Mouse (Mus musculus): ENCODE results near the gene Alox12b.
A peak's percentile ranks its signal among the peaks of the same experiment; 100 is the strongest.

Gene Alox12b

GRCm38 (mm10) chr11:69156800-69157199 lies at the start of gene Alox12b:
Gene Alox12b, plus strand, starts transcription at chr11:69156989.
- no peak for DNase-seq (ENCODE audit: low read depth, low spot score)

DNA sequence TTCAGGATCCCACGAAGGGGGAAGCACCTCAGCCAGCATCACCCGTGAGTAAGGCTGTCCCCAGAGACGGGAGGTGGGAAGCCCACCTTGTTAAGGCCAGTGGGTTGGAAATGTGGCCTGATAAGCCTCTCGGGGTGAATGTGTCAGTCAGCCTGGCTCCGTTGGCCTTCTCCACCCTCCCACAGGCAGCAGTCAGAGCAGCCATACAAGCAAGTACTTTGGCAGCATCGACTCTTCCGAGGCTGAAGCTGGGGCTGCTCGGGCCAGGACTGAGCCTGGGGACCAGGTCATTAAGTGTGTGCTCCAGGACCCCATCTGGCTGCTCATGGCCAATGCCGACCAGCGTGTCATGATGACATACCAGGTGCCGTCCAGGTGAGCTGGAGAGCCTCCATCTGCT lies 49.1 kb upstream of the Alox12b start:
- DNase-seq (ENCODE audit: low read depth, low spot score), result no peak

DNA sequence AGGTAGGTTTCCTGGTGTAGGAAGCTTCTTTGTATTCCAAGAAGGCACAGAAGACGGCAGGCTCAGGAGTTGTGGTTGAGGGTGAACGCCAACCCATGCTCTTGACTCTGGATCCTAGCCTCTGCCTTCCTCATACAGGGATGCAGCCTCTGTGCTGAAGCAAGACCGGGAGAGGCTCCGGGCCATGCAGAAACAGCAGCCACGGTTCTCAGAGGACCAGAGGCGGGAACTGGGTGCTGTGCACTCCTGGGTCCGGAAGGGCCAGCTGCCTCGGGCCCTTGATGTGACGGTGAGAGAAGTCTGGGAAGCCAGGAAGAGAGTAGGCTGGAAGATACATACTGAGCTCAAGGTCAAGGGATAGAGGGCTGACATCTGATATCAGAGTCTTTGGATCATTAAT lies 48.6 kb upstream of the Alox12b start:
- no peak for DNase-seq (ENCODE audit: low read depth, low spot score)

GRCm38 (mm10) chr11:69109032-69109900 lies 47.5 kb upstream of the Alox12b start:
- no peak for DNase-seq (ENCODE audit: low read depth, low spot score)

- peak; percentile 83 for DNase-seq (ENCODE audit: low read depth, low spot score)
Measured at GRCm38 (mm10) chr11:69110319-69111046, 46.3 kb upstream of the Alox12b start.

DNA sequence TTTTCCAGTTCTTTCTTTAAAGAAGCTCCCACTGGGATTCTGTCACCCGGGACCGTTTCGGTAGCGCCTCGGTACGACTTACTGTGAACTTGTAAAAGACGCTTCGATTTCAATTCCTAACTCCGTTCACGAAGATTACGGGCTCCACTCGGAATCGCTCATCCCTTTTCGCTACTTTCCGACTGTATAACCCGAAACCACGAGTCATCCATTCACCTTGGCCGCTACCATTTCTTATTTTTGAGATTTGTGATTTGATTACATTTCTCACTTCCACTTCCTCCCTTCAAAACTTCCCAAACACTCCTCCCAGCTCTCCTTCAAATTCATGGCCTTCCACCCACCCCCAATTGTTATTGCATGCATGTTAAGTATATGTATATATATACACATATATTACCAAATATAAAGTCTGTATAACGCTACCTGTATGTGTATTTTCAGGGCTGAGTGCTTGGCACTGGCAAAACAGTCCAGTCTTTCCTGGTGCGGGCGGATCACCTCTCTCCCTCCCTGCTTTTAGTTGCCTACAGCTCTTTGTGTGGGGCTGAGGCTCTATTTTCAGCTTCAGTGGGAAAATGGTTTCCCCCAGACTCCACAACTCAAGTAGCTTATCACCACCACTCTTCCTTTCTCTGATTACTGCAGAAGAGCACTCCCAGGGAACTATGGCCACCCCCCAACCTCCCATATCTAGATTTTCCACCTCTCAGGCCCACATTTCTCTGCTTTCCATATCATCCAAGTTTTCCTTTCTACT lies 45.6 kb upstream of the Alox12b start:
- DNase-seq (ENCODE audit: low read depth, low spot score), result no peak

- no peak for DNase-seq (ENCODE audit: low read depth, low spot score)
Measured at GRCm38 (mm10) chr11:69111865-69112264, 44.9 kb upstream of the Alox12b start.

GRCm38 (mm10) chr11:69114018-69114417 lies 42.8 kb upstream of the Alox12b start:
- DNase-seq (ENCODE audit: low read depth, low spot score), result peak; percentile 51

DNA sequence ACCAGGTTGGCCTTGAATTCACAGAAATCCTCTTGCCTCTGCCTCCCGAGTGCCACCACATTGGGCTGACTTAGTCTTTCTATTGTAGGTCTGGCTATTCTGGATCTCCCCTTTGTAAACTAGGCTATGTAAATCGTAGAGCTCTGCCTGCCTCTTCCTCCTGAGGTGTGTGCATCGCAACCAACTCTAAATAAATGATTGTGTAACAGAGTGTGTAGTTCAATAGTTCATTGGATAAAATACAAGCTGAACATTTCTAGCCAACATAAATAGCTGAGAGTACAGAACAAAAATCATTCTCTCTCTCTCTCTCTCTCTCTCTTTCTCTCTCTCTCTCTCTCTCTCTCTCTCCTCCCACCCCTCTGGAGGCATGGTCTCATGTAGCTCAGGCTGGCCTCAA lies 42.2 kb upstream of the Alox12b start:
- DNase-seq (ENCODE audit: low read depth, low spot score), result no peak

GRCm38 (mm10) chr11:69116843-69117242 lies 39.9 kb upstream of the Alox12b start:
- DNase-seq (ENCODE audit: low read depth, low spot score), result no peak

DNA sequence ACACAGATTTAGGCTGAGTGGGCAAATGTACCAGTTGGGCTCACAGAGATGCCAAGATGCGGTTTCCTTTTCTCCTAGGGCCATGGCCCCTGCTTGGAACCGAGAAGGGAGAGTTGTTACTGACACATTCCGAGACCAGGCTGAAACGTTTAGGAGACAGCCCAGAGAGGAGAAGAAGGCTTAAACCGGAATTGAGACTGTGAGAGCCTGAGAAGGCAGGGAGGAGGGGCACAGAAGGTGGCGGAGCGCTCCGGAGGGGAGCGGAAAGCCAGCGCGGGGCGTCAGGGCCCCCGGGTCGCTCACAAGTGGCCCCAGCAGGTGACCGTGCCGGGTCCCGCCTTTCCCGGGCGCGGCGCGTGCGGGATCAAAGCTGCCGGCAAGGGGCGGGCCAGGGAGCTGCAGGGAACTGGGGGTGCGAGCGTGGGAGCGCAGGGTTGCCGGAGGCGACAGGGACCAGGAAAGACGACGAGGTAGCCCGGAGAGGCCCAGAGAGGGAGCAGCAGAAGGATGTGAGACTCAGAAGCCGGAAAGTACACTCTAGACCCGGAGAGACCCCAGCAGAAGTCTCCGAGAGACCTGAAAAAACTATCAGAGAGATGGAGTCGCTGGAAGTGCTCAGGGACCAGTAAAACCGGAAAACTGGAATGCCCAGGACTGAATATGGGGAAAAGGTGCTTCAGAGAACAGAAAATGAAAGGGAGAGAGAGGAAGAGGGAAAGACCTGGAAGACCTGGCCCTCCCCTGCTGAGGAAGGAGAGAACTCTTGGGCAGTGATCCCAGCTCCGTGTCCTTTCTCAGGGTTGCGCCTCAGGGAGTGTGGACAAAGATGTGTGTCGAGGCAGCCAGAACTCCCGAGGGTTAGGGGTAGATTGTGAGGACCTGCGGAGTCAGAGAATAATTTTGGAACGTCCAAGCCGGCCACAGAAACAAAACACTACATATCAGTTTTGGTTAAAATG lies 38.8 kb upstream of the Alox12b start:
- peak; percentile 74 for DNase-seq (ENCODE audit: low read depth, low spot score)

GRCm38 (mm10) chr11:69118765-69119164 lies 38.0 kb upstream of the Alox12b start:
- DNase-seq (ENCODE audit: low read depth, low spot score), result peak; percentile 94

DNA sequence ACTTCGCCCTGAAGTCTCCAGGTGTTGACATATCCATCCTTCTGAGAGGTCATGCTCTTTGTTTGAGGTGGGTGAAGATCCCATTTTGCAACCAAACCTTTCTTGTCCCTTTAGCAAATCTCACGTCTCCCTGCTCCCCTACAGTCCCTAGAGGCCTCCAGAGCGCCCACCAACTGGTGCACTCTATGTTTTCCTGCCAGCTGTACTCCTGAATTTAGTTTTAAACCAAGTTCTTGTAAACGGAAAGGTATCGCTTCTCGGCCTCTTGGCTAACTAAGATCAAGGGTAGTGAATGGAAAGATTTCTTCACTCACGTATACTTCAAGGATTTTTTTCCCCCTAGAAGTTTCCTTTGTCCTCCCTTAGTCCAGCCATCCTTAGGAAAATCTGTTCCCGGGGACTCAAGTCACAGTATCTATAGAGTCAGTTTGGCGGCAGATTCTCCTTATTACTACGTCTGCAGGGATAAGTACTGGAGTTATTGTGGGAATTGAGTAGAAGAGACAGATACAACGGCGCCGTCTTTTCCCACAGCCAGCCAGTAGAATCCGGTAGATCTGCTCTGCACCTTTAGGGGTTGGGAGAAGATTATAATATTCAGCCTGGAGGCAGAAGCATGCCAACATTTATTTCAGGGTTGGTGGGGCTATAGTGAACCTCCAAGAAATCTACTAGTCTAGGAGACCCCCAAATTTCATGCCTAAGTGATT lies 37.2 kb upstream of the Alox12b start:
- DNase-seq (ENCODE audit: low read depth, low spot score), result no peak

DNA sequence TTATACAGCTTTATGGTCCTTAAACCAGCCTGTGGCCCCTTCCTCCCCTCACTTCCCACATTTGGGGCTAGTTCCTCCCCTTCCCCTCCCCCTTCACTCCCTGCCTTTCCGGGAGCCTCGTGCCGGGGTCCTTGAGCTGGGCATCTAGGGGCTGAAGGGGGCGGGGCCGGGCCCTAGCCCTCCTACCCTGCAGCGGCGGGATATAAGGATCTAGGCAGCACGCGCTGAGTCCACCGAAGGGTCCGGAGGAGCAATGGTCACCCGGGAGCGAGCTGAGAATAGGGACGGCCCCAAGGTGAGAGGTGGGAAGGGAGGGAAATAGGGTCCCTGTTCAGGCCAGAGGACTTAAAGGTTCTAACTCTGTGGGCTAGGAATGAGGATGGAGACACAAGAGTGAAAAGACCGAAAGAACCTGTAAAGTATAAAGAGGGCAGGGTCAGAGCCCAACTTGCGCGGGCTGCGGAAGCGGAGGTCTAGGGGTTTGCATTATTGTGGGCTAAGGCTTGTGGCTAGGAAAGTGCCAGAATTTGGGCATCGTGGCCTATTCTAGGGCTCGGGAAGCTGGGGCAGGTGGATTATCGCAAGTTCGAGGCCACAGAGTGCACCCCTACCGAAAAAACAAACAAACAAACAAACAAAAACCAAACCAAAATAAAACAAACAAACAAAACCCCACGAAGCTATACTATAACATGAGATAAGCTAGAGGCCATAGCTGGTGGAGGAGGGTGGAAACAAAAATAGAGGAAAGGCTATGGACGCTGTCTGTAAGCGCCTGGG lies 36.4 kb upstream of the Alox12b start, which contains the start of gene Hes7:
Hes7 (plus strand) TSS at position 184 of the 780 bp plus-strand sequence.
- DNase-seq (ENCODE audit: low read depth, low spot score), result no peak

GRCm38 (mm10) chr11:69121001-69121740 lies 35.6 kb upstream of the Alox12b start:
- DNase-seq (ENCODE audit: low read depth, low spot score), result peak; percentile 48

DNA sequence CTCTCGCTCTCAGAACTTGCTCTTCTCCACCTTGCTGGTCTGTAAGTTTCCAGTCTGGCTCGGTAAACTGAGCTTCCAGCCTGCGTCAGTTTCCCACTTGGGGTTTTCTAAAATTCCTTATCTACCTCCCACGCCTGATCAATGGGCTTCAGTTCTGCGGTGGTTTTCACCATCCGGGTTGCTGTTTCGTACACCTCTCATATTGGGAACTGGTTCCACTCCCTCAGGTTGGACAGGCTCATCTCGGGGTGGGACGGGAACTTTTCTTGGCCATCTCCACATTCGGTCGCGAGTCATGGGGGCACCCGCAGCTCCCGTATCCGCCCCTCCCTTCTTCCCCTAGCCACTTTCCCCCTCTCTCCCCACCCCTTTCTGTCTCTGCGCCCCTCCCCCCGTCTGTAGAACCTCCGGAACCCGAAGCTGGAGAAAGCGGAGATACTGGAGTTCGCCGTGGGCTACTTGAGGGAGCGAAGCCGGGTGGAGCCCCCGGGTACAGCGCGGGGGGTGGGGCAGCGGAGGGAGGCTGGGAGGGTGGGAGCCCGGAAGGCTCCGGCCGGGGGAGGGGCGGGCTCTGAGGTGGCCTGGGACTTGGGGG lies 35.0 kb upstream of the Alox12b start:
- DNase-seq (ENCODE audit: low read depth, low spot score), result peak; percentile 61

DNA sequence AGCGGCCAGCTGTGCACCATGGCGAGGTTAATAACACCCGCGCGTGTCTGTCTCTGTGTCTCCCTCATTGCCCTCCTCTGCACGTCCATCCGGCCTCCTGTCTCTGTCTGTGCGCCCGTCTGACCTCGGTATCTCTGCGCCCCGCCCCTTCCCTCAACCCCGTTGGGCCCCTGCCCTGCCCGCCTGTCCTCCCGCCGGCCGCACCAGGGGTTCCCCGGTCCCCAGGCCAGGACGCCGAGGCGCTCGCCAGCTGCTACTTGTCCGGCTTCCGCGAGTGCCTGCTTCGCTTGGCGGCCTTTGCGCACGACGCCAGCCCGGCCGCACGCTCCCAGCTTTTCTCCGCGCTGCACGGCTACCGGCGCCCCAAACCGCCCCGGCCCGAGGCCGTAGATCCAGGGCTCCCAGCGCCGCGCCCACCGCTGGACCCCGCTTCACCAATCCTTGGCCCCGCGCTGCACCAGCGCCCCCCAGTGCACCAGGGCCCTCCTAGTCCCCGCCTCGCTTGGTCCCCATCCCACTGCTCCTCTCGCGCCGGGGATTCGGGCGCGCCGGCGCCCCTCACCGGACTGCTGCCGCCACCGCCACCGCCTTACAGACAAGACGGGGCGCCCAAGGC lies 34.3 kb upstream of the Alox12b start, which contains the start of gene 9130213A22Rik:
9130213A22Rik (minus strand) TSS at position 254 of the 616 bp plus-strand sequence.
- peak; percentile 80 for DNase-seq (ENCODE audit: low read depth, low spot score)
